8 mouse cellular contexts compared by ENCODE assay signal in the genomic region with DNA sequence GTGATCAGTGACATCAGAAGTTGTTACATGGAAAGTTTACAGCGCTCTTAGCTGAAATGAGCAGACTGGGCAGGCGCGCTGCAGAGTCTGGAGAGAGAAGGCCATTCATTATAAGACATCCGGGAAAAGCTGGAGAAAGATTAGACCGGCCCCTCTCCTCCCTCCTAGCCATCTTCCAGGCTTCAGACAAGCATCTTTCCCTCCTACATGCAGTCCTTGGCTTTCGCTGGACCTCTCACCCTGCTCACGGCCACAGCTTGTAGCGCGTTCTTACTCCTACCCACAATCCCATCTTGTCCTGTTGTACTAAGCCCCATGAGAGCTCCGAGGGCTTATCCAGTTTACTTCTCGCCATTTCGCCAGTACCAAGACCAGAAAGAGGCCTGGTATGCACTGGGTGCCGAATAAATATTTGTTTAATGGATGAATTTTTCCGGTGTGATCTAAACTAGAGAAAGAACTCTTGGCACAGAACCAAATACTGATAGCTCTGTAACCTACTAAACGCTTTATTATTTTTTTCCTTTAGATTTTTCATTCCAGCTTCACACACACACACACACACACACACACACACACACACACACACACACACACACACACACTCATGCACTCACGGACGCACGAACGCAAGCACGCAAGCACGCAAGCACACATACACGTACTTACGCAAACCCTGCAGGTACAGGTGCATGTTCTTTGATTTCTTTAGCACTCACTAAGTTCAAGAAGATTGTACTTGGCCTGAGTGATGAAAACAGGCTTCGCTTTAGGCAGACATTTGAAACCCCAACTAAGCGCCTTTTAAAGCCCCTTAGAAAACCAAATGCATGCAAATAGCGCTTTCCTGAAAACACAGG. TPM values are rescaled to one million over a fixed set of nuclear protein-coding genes. Genes with fewer than 3 reads are reported as not detected.
DNase-seq lines count a peak whose midpoint lies in the region; ATAC-seq and TF ChIP-seq lines count a peak whose summit lies in the region.

No protein-coding gene starts in this region.

- no peaks in the 10 kb centered on the region for H3K27me3 ChIP-seq in lung, embryonic 14.5 days (ENCODE audit: insufficient read depth, low read length)
- 0 out of 2 replicates have a peak, but pooled peaks cover 2% of the 10 kb centered on the region for H3K27me3 ChIP-seq in forebrain, embryonic 15.5 days

- WGBS in lung, embryonic 14.5 days, result 7% methylated on average over 26 of the region's 26 CpGs
- 20% methylated on average over 26 of the region's 26 CpGs for WGBS in forebrain, embryonic 15.5 days

- peak overlapping the region; percentile 52 for H3K4me2 ChIP-seq in lung, embryonic 14.5 days
- H3K4me2 ChIP-seq in forebrain, embryonic 15.5 days (replicated peaks), result peak overlapping the region; percentile 44

- H3K4me3 ChIP-seq in lung, embryonic 14.5 days (ENCODE audit: low read depth, low read length), result peak overlapping the region; percentile 11
- peak overlapping the region; percentile 19 for H3K4me3 ChIP-seq in forebrain, embryonic 15.5 days

- H3K27ac ChIP-seq in lung, embryonic 14.5 days (ENCODE audit: low read depth), result peak overlapping the region; percentile 39
- H3K27ac ChIP-seq in forebrain, embryonic 15.5 days (replicated peaks), result no peak overlapping the region

- ATAC-seq in lung, embryonic 14.5 days (ENCODE audit: insufficient read depth), result peak; percentile 65; the same call in 1 of the 2 replicates
- no peak for ATAC-seq in forebrain, embryonic 15.5 days (replicated peaks)

- H3K9ac ChIP-seq in lung, embryonic 14.5 days, result peak overlapping the region; percentile 0; the same call in 1 of the 2 replicates
- peak overlapping the region; percentile 20; the same call in 1 of the 2 replicates for H3K9ac ChIP-seq in forebrain, embryonic 15.5 days (replicated peaks)

- H3K36me3 ChIP-seq in lung, embryonic 14.5 days (ENCODE audit: insufficient read depth), result no peaks in the 10 kb centered on the region
- H3K36me3 ChIP-seq in forebrain, embryonic 15.5 days, result no peaks in the 10 kb centered on the region

- peak; percentile 76 for DNase-seq in lung, embryonic 14.5 days
- no peak for DNase-seq in lung, postnatal 36 days
- peak; percentile 10 for DNase-seq in liver
- peak; percentile 52 for DNase-seq in retina, postnatal 1 day
- no peak for DNase-seq in right cerebral cortex, adult 2 months (ENCODE audit: low spot score in 2 of 2)
- no peak for DNase-seq in natural killer cell, adult 2 months (ENCODE audit: low spot score in 2 of 2)
- no peak for DNase-seq in thymus, postnatal 0 days (ENCODE audit: low spot score)

- no peaks in the 10 kb centered on the region for H3K9me3 ChIP-seq in lung, embryonic 14.5 days (ENCODE audit: low read depth, low read length)
- H3K9me3 ChIP-seq in forebrain, embryonic 15.5 days, result no peaks in the 10 kb centered on the region

- TF ChIP-seq CTCF in lung, embryonic 14.5 days (IDR thresholded peaks at IDR 0.05; ENCODE audit: low read depth), result no peak

- H3K4me1 ChIP-seq in lung, embryonic 14.5 days (ENCODE audit: insufficient read depth), result peaks cover 9% of the 10 kb centered on the region; the same call in 1 of the 2 replicates
- H3K4me1 ChIP-seq in forebrain, embryonic 15.5 days, result peaks cover 13% of the 10 kb centered on the region

RNA-seq across cellular contexts. Expression of a gene that starts 41.4 kb away (rescaled TPM):
- polyA plus RNA-seq in lung, embryonic 14.5 days (2014; fragmentation: Nextera tagmentation; extraction: Ambion mirVana), result 14.0 and 14.1 TPM in 2 replicates
- 82.4 and 103 TPM in 2 replicates for polyA plus RNA-seq in forebrain, embryonic 15.5 days (2015; fragmentation: Nextera tagmentation; extraction: Ambion mirVana)
- polyA plus RNA-seq in thymus, postnatal 0 days (2015; fragmentation: Nextera tagmentation; extraction: Ambion mirVana), result 1.9 and 2.0 TPM in 2 replicates

Comparison
In these comparisons a context has a peak if more than half of its experiments do, and no peak if none do; other contexts are left out.
1. DNase-seq: peak in lung, embryonic 14.5 days (single experiment), liver (single experiment) and retina, postnatal 1 day (single experiment); none in lung, postnatal 36 days (single experiment), right cerebral cortex, adult 2 months (0 of 2), natural killer cell, adult 2 months (0 of 2) and thymus, postnatal 0 days (single experiment).